Mouse (Mus musculus): ENCODE measurements around the gene Ric8a. TPM values are rescaled to one million over a fixed set of nuclear protein-coding genes. Genes with fewer than 3 reads are reported as not detected.

The Ric8a gene
- total and polyA plus RNA-seq, 3 experiments, result 52.3 to 63.4 TPM; not detected in 1

- H3K79me2 ChIP-seq (ENCODE audit: control insufficient read depth, insufficient read depth, low read length, poor library complexity), result no peaks in the 10 kb centered on the region
- no peaks in the 10 kb centered on the region for H3K9me3 ChIP-seq (replicated peaks; ENCODE audit: insufficient read depth, low read length)
- TF ChIP-seq TCF12 (IDR thresholded peaks at IDR 0.05; ENCODE audit: low read depth, low read length) (no peak), ZKSCAN1 (IDR thresholded peaks at IDR 0.05; ENCODE audit: low read depth, low read length) (no peak), EP300 (IDR thresholded peaks at IDR 0.05; ENCODE audit: low read depth in 1 of 2, low read length in 2 of 2) (no peak), POLR2AphosphoS2 (IDR thresholded peaks at IDR 0.05; ENCODE audit: low read length) (no peak), E2F4 (IDR thresholded peaks at IDR 0.05; ENCODE audit: borderline replicate concordance, low read depth, low read length) (no peak), USF2 (IDR thresholded peaks at IDR 0.05; ENCODE audit: borderline replicate concordance in 1 of 2, insufficient read depth in 1 of 2, low read depth in 1 of 2, low read length in 2 of 2) (no peak), SMC3 (IDR thresholded peaks at IDR 0.05; ENCODE audit: low read depth, low read length) (peak; percentile 53), TAL1 (IDR thresholded peaks at IDR 0.05; ENCODE audit: low read length) (no peak), POLR2AphosphoS5 (IDR thresholded peaks at IDR 0.05; ENCODE audit: borderline replicate concordance, low read depth, low read length) (no peak), MEF2A (IDR thresholded peaks at IDR 0.05; ENCODE audit: extremely low read depth, insufficient replicate concordance, low read depth, low read length, poor library complexity, severe bottlenecking) (no peak), CTCF (IDR thresholded peaks at IDR 0.05 in 2 of 3, conservative IDR thresholded peaks at IDR 0.05 in 1 of 3; ENCODE audit: control insufficient read depth in 1 of 3, insufficient read depth in 1 of 3, low read depth in 2 of 3, low read length in 3 of 3, poor library complexity in 1 of 3, severe bottlenecking in 1 of 3) (peak in 2 of 3 experiments; percentile 32 to 53; a peak in 3 of 6 replicates), GATA1 (IDR thresholded peaks at IDR 0.05; ENCODE audit: low read depth, low read length) (no peak), CHD1 (IDR thresholded peaks at IDR 0.05; ENCODE audit: low read depth, low read length) (no peak), KAT2A (conservative IDR thresholded peaks at IDR 0.05; ENCODE audit: low read depth, low read length) (no peak), ETS1 (IDR thresholded peaks at IDR 0.05; ENCODE audit: low read depth, low read length) (no peak), POLR2A (IDR thresholded peaks at IDR 0.05; ENCODE audit: control insufficient read depth in 1 of 2, insufficient read depth in 1 of 2, low read depth in 1 of 2, low read length in 2 of 2, poor library complexity in 1 of 2) (no peak), UBTF (IDR thresholded peaks at IDR 0.05; ENCODE audit: borderline replicate concordance, insufficient read depth, low read depth, low read length) (no peak), MAZ (IDR thresholded peaks at IDR 0.05; ENCODE audit: low read depth, low read length) (no peak), NRF1 (IDR thresholded peaks at IDR 0.05; ENCODE audit: insufficient read depth, low read depth, low read length, poor library complexity, severe bottlenecking) (no peak), MAX (IDR thresholded peaks at IDR 0.05; ENCODE audit: low read length) (no peak), RCOR1 (IDR thresholded peaks at IDR 0.05; ENCODE audit: low read depth, low read length) (no peak), ZMIZ1 (IDR thresholded peaks at IDR 0.05; ENCODE audit: low read depth, low read length) (no peak), USF1 (IDR thresholded peaks at IDR 0.05; ENCODE audit: low read depth, low read length) (no peak), GABPA (IDR thresholded peaks at IDR 0.05; ENCODE audit: low read depth, low read length) (no peak), RAD21 (IDR thresholded peaks at IDR 0.05; ENCODE audit: low read depth, low read length) (peak; percentile 44), MAFK (IDR thresholded peaks at IDR 0.05; ENCODE audit: borderline replicate concordance, low read depth, low read length) (no peak), HCFC1 (IDR thresholded peaks at IDR 0.05; ENCODE audit: low read depth, low read length) (no peak), JUND (IDR thresholded peaks at IDR 0.05; ENCODE audit: low read depth, low read length) (no peak), ZNF384 (IDR thresholded peaks at IDR 0.05; ENCODE audit: low read depth, low read length) (no peak), ZC3H11A (IDR thresholded peaks at IDR 0.05; ENCODE audit: low read depth, low read length) (0 out of 2 replicates have a peak, but pooled peaks have one; percentile 5)
- H3K4me1 ChIP-seq (ENCODE audit: control insufficient read depth in 1 of 2, insufficient read depth in 2 of 2, low read length in 2 of 2), result no peaks in the 10 kb centered on the region
- no peak overlapping the region for H3K4me3 ChIP-seq (ENCODE audit: control insufficient read depth in 1 of 2, insufficient read depth in 1 of 2, low read depth in 2 of 2, low read length in 2 of 2)
- H3K36me3 ChIP-seq (ENCODE audit: control insufficient read depth in 1 of 2, insufficient read depth in 2 of 2, low read length in 2 of 2), result no peaks in the 10 kb centered on the region
- H3K27ac ChIP-seq (ENCODE audit: control insufficient read depth, low read depth, low read length), result no peak overlapping the region
- no peak overlapping the region for H3K9ac ChIP-seq (ENCODE audit: control insufficient read depth, low read depth, low read length, poor library complexity, severe bottlenecking)
- peak; percentile 50 for DNase-seq (ENCODE audit: low read depth, low spot score)
- H3K27me3 ChIP-seq (ENCODE audit: control insufficient read depth in 1 of 2, insufficient read depth in 2 of 2, low read length in 2 of 2), result peaks cover 8 to 15% of the 10 kb centered on the region in 2 experiments
Measured at GRCm38 (mm10) chr7:140828171-140828881, 28.4 kb upstream of the Ric8a start.
